Mouse (Mus musculus): ENCODE data around the gene Samt2. TPM values are rescaled to one million over a fixed set of nuclear protein-coding genes. Genes with fewer than 3 reads are reported as not detected.
"Not testable (repeated sequence)": the region's sequence is repeated elsewhere in the genome, so short reads cannot be mapped to it uniquely, and the experiment has no call there.

Gene Samt2
- not detected in 2 replicates for polyA plus RNA-seq (2015; fragmentation: Nextera tagmentation; extraction: Ambion mirVana)

DNA sequence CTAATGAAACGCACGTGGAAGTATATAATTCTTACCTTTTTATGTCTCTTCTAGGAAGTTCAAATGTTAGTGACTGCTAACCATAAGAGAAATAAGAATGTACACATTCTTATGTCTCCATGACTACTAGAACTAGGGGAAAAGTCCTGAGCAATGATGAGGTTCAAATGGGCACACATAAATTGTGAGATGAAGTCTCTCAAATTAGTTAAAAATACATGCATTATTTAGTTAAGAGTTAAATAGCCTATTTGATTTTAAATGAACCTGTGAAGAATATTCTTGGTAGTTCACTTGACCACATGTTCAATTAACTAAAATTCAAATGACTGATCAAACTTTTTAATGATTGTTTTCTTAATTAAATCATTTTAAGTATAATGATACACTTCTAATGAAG lies at the start of gene Samt2:
Samt2 (minus strand) TSS at position 101 of the 400 bp plus-strand sequence.
- not testable (repeated sequence) for H3K27ac ChIP-seq; H3K9ac ChIP-seq; ATAC-seq (replicated peaks; ENCODE audit: insufficient number of reproducible peaks, insufficient read depth, low FRiP score, low read depth); H3K27me3 ChIP-seq; H3K4me3 ChIP-seq; H3K9me3 ChIP-seq (replicated peaks); H3K36me3 ChIP-seq; H3K4me1 ChIP-seq (replicated peaks); H3K4me2 ChIP-seq
- 64% methylated on average over 2 of the region's 2 CpGs for WGBS

Other genes starting within 250 kb of the Samt2 start
- not detected in 2 replicates for gene 4930524N10Rik, start 236.0 kb downstream of the Samt2 start, polyA plus RNA-seq (2015; fragmentation: Nextera tagmentation; extraction: Ambion mirVana)
- gene Samt4, start 97.4 kb downstream of the Samt2 start, polyA plus RNA-seq (2015; fragmentation: Nextera tagmentation; extraction: Ambion mirVana): not detected in 2 replicates

All from heart, embryonic 15.5 days (tissue).